Mouse (Mus musculus) midbrain, embryonic 12.5 days (tissue): ENCODE measurements around the gene Trim9. TPM values are rescaled to one million over a fixed set of nuclear protein-coding genes. Genes with fewer than 3 reads are reported as not detected.
A peak's percentile ranks its signal among the peaks of the same experiment; 100 is the strongest.

ENCODE experiments used
- ATAC-seq: fragments of 200-750 bp; cut with Nextera tagmentation; 2 replicates; pipeline ENCODE4 v1.8.0; 2017; ENCODE audit warnings: low read depth, moderate TSS enrichment, moderate library complexity; ENCODE audit not compliant: low FRiP score
- H3K27ac ChIP-seq: fragments of 300-500 bp; sonication (generic); replicated peaks from 2 replicates; pipeline ENCODE4 v1.5.1; 2016; ENCODE audit warnings: mild to moderate bottlenecking
- H3K27me3 ChIP-seq: fragments of 300-500 bp; sonication (generic); 2 replicates; pipeline ENCODE4 v1.6.1; 2016; ENCODE audit warnings: mild to moderate bottlenecking
- H3K36me3 ChIP-seq: fragments of 300-500 bp; sonication (generic); 2 replicates; pipeline ENCODE4 v1.6.1; 2016
- H3K4me1 ChIP-seq: fragments of 300-500 bp; sonication (generic); 2 replicates; pipeline ENCODE4 v1.6.1; 2016
- H3K4me2 ChIP-seq: fragments of 300-500 bp; sonication (generic); replicated peaks from 2 replicates; pipeline ENCODE4 v1.6.1; 2016; ENCODE audit warnings: mild to moderate bottlenecking, moderate library complexity
- H3K4me3 ChIP-seq: fragments of 300-500 bp; sonication (generic); 2 replicates; pipeline ENCODE4 v1.5.1; 2016; ENCODE audit warnings: mild to moderate bottlenecking
- H3K9ac ChIP-seq: fragments of 300-500 bp; sonication (generic); replicated peaks from 2 replicates; pipeline ENCODE4 v1.6.1; 2016; ENCODE audit warnings: mild to moderate bottlenecking, moderate library complexity
- H3K9me3 ChIP-seq: fragments of 300-500 bp; sonication (generic); 2 replicates; pipeline ENCODE4 v1.6.1; 2016; ENCODE audit warnings: mild to moderate bottlenecking
- WGBS: fragments of 180-500 bp; shearing (Covaris S2); methylation state at CpG from one replicate; pipeline ENCODE4 v1.1.7; 2016; 5-methylcytosine and 5-hydroxymethylcytosine counted together
- polyA plus RNA-seq: library from polyadenylated mRNA; unstranded; fragments of >200 nt; fragmentation: Nextera tagmentation; extraction: Ambion mirVana; gene quantifications from 2 replicates; pipeline ENCODE4 v1.2.1, GENCODE M21; 2016

Trim9 gene
- polyA plus RNA-seq, 1 experiment from 2014 or later = 41.3 TPM

GRCm38 (mm10) chr12:70350490-70350889, 3.1 kb upstream of the Trim9 start:
- no peaks in the 10 kb centered on the region for H3K27me3 ChIP-seq
- H3K4me2 ChIP-seq = no peak overlapping the region
- no peaks in the 10 kb centered on the region for H3K9me3 ChIP-seq
- ATAC-seq = no peak
- peaks cover 27% of the 10 kb centered on the region for H3K4me1 ChIP-seq
- H3K4me3 ChIP-seq = no peak overlapping the region
- no peak overlapping the region for H3K27ac ChIP-seq
- no peak overlapping the region for H3K9ac ChIP-seq
- H3K36me3 ChIP-seq = no peaks in the 10 kb centered on the region
- 73% methylated on average over 4 of the region's 4 CpGs for WGBS

GRCm38 (mm10) chr12:70349788-70350187, 2.4 kb upstream of the Trim9 start:
- Histone ChIP-seq H3K36me3 (no peaks in the 10 kb centered on the region), H3K4me3 (no peak overlapping the region), H3K9me3 (no peaks in the 10 kb centered on the region), H3K27me3 (no peaks in the 10 kb centered on the region), H3K4me1 (peaks cover 30% of the 10 kb centered on the region), H3K27ac (no peak overlapping the region), H3K9ac (no peak overlapping the region), H3K4me2 (no peak overlapping the region)
- WGBS = 82% methylated on average over 6 of the region's 6 CpGs
- ATAC-seq = no peak

GRCm38 (mm10) chr12:70348026-70348425, 612 bp upstream of the Trim9 start:
- WGBS = 16% methylated on average over 8 of the region's 8 CpGs
- Histone ChIP-seq H3K4me1 (peaks cover 30% of the 10 kb centered on the region), H3K27ac (peak overlapping the region; percentile 95), H3K9me3 (no peaks in the 10 kb centered on the region), H3K4me3 (peak overlapping the region; percentile 70), H3K36me3 (no peaks in the 10 kb centered on the region), H3K9ac (peak overlapping the region; percentile 72), H3K4me2 (peak overlapping the region; percentile 91), H3K27me3 (no peaks in the 10 kb centered on the region)
- ATAC-seq = no peak

DNA sequence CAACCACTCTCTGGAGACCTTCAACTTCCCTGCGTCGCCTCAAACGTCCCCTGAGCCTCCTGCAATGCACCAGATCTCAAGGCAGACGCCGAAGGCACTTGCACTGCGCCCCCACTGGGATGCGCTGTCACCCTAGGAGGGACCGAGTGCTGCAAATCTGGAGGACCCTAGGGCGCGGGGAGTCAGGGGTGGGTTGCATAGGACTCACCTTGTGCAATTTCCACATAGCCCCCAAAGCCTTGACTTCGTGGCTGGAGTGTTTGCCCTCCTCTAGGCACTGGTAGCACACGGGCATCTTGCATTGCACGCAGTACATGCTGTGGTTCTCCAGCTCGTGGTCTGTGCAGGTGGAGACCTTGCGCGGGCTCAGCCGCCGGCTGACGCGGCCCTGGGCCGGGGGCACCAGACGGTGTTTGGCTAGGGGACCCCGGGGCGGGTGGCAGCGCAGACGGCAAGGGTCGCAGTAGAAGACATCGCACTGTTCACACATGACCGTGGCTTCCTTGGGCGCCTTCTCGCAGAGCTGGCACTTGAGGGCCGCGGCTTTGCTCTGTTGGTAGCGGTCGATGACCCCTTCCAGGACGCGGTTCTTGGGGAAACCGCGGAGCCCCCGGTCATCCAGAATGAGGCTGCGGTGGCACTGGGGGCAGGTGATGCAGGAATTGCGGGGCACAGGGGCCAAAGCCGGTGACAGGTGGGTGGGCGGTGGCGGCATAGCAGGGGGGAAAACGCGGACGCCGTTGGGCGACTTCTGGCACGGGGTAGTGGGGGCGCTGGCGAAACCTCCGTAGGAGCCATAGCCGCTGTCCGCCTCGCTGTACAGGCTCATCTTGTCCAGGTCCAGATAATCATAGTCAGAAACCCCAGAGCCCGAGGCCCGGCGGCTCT, 1.0 kb downstream of the Trim9 start:
- peaks cover 30% of the 10 kb centered on the region for H3K4me1 ChIP-seq
- H3K27me3 ChIP-seq = no peaks in the 10 kb centered on the region
- peak; percentile 47 for ATAC-seq
- WGBS = under 1% methylated on average over 59 of the region's 60 CpGs
- peak overlapping the region; percentile 95 for H3K27ac ChIP-seq
- no peaks in the 10 kb centered on the region for H3K9me3 ChIP-seq
- H3K4me2 ChIP-seq = peak overlapping the region; percentile 91
- H3K4me3 ChIP-seq = peak overlapping the region; percentile 70
- peak overlapping the region; percentile 83 for H3K9ac ChIP-seq
- no peaks in the 10 kb centered on the region for H3K36me3 ChIP-seq

DNA sequence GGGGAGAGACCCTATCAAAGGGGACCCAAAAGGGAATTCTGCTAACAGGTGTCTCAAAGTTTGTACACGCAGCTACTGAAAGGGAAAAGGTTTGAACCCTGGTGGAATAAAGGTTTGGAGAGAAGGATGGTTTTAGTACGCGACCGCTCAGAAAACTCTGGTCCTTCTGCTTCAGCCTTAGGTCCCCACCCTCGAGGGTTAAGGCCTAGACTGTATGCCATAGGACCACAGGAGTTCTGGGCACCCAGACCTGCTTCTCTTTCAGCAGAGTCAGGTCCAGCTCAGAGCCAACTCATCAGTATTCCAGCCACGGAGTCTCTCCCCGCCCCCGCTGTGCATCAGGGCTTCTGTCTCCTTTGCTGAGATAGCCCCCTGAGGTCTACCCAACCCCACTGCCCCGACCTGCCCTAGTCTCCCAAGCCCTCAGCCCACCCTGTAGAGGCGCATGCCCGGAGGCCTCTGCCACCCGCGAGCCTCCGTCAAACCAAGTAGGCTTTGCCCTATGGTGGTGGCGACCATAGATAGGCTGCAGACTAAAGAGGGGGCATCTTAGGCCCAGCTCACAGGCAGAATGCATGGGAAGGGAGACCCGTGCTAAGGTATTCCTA, 1.8 kb downstream of the Trim9 start:
- H3K4me2 ChIP-seq = peak overlapping the region; percentile 91
- H3K4me3 ChIP-seq = peak overlapping the region; percentile 70
- H3K27me3 ChIP-seq = no peaks in the 10 kb centered on the region
- H3K4me1 ChIP-seq = peaks cover 30% of the 10 kb centered on the region
- H3K9me3 ChIP-seq = no peaks in the 10 kb centered on the region
- H3K27ac ChIP-seq = peak overlapping the region; percentile 95
- 24% methylated on average over 16 of the region's 16 CpGs for WGBS
- ATAC-seq = 0 out of 2 replicates have a peak, but pooled peaks have one; percentile 4
- H3K36me3 ChIP-seq = no peaks in the 10 kb centered on the region
- H3K9ac ChIP-seq = peak overlapping the region; percentile 83

DNA sequence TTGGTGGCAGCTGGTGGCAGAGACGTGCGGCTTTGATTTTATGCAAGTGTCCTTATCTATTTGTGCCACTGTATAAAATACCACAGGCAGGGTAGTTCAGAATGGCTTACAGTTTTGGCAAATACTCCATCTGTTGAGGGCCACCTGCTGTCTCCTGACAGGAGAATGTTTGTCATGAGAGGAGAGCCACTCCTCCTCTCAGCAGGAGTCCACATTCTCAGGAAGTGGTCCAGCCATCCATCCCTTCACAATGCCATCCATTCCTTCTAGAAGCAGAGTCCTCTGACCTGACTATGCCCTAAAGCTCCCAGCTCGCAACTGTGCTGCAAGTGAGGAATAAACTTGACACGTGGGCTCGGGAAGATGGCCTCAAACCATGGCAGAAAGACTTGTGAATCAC, 12.2 kb downstream of the Trim9 start:
- Histone ChIP-seq H3K4me1 (0 out of 2 replicates have a peak, but pooled peaks cover 7% of the 10 kb centered on the region), H3K27ac (no peak overlapping the region), H3K4me3 (no peak overlapping the region), H3K9me3 (no peaks in the 10 kb centered on the region), H3K4me2 (no peak overlapping the region), H3K27me3 (no peaks in the 10 kb centered on the region), H3K9ac (no peak overlapping the region), H3K36me3 (no peaks in the 10 kb centered on the region)
- ATAC-seq = no peak
- 73% methylated on average over 5 of the region's 5 CpGs for WGBS

- ATAC-seq = no peak
- H3K4me2 ChIP-seq = no peak overlapping the region
- H3K36me3 ChIP-seq = no peaks in the 10 kb centered on the region
- 0 out of 2 replicates have a peak, but pooled peaks cover 7% of the 10 kb centered on the region for H3K4me1 ChIP-seq
- no peaks in the 10 kb centered on the region for H3K27me3 ChIP-seq
- H3K9ac ChIP-seq = no peak overlapping the region
- H3K9me3 ChIP-seq = no peaks in the 10 kb centered on the region
- no peak overlapping the region for H3K4me3 ChIP-seq
- H3K27ac ChIP-seq = no peak overlapping the region
- 77% methylated on average over 6 of the region's 6 CpGs for WGBS
Observed at GRCm38 (mm10) chr12:70333253-70333805, 14.1 kb downstream of the Trim9 start.

- 94% methylated on average over 3 of the region's 3 CpGs for WGBS
- Histone ChIP-seq H3K27me3 (no peaks in the 10 kb centered on the region), H3K4me2 (no peak overlapping the region), H3K4me3 (no peak overlapping the region), H3K9ac (no peak overlapping the region), H3K27ac (no peak overlapping the region), H3K36me3 (no peaks in the 10 kb centered on the region), H3K9me3 (no peaks in the 10 kb centered on the region), H3K4me1 (0 out of 2 replicates have a peak, but pooled peaks cover 4% of the 10 kb centered on the region)
- ATAC-seq = no peak
Observed at GRCm38 (mm10) chr12:70329059-70329458, 18.4 kb downstream of the Trim9 start.

- no peak for ATAC-seq
- Histone ChIP-seq H3K27ac (no peak overlapping the region), H3K4me3 (no peak overlapping the region), H3K9me3 (no peaks in the 10 kb centered on the region), H3K27me3 (no peaks in the 10 kb centered on the region), H3K4me1 (no peaks in the 10 kb centered on the region), H3K9ac (no peak overlapping the region), H3K4me2 (no peak overlapping the region), H3K36me3 (no peaks in the 10 kb centered on the region)
- 74% methylated on average over 1 of the region's 1 CpGs for WGBS
Observed at GRCm38 (mm10) chr12:70326956-70327355, 20.5 kb downstream of the Trim9 start.

- no peaks in the 10 kb centered on the region for H3K9me3 ChIP-seq
Observed at GRCm38 (mm10) chr12:70326393-70326792, 21.0 kb downstream of the Trim9 start.

DNA sequence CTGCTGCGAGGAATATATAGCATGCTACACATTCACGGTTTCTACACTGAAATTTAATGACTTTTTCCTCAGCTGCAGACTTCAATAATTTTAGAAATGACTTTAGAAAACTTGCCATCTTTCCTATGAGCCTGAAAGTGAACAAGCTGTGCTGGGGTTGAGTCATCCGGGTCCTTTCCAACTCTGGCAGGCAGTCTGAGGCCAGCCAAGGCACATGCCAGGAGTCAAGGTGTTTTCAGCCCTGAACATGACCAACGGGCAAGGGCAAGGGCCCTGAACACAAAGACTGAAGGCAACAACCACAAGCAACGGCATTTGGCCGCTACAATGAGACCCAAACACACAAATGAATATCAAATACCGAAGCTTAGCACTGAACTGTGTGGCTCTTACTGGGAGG, 21.6 kb downstream of the Trim9 start:
- no peak overlapping the region for H3K4me2 ChIP-seq
- 65% methylated on average over 7 of the region's 7 CpGs for WGBS
- H3K4me3 ChIP-seq = no peak overlapping the region
- no peak for ATAC-seq
- no peaks in the 10 kb centered on the region for H3K9me3 ChIP-seq
- no peak overlapping the region for H3K27ac ChIP-seq
- H3K27me3 ChIP-seq = no peaks in the 10 kb centered on the region
- H3K4me1 ChIP-seq = no peaks in the 10 kb centered on the region
- H3K9ac ChIP-seq = no peak overlapping the region
- H3K36me3 ChIP-seq = no peaks in the 10 kb centered on the region

More at GRCm38 (mm10) chr12:70326393-70326792, 21.0 kb downstream of the Trim9 start:
- ATAC-seq = no peak; the same call in 1 of the 2 replicates
- Histone ChIP-seq H3K27ac (no peak overlapping the region), H3K36me3 (no peaks in the 10 kb centered on the region), H3K4me1 (no peaks in the 10 kb centered on the region), H3K4me3 (no peak overlapping the region), H3K9ac (no peak overlapping the region), H3K4me2 (no peak overlapping the region), H3K27me3 (no peaks in the 10 kb centered on the region)
- WGBS = 17% methylated on average over 2 of the region's 2 CpGs

- H3K4me3 ChIP-seq = no peak overlapping the region
- H3K27me3 ChIP-seq = no peaks in the 10 kb centered on the region
- 89% methylated on average over 1 of the region's 1 CpGs for WGBS
- H3K4me1 ChIP-seq = peaks cover 3% of the 10 kb centered on the region; the same call in 1 of the 2 replicates
- H3K4me2 ChIP-seq = no peak overlapping the region
- H3K27ac ChIP-seq = no peak overlapping the region
- no peak overlapping the region for H3K9ac ChIP-seq
- no peaks in the 10 kb centered on the region for H3K36me3 ChIP-seq
- ATAC-seq = no peak
- no peaks in the 10 kb centered on the region for H3K9me3 ChIP-seq
Observed at GRCm38 (mm10) chr12:70322790-70323189, 24.6 kb downstream of the Trim9 start.
